Mouse (Mus musculus): ENCODE results near the gene Cchcr1.

- TF ChIP-seq POLR2A (IDR thresholded peaks at IDR 0.05; ENCODE audit: low read depth, low read length) (no peak), CTCF (conservative IDR thresholded peaks at IDR 0.05; ENCODE audit: insufficient read depth, insufficient read length, low read depth, low read length) (no peak)
These were observed at the start of gene Cchcr1, which contains the start of gene Tcf19 for GRCm38 (mm10) chr17:35516652-35517500.
